Mouse (Mus musculus) ES-E14 (cell line): Measurements from ENCODE around the gene Mgat1. TPM values are rescaled to one million over a fixed set of nuclear protein-coding genes. Genes with fewer than 3 reads are reported as not detected.

Experiments used
- DNase-seq: peaks from one replicate; pipeline ENCODE4 v3.0.0-alpha.2; 2013; ENCODE audit warnings: low read depth, low spot score
- H3K27ac ChIP-seq: 2 replicates; pipeline ENCODE4 v1.5.1; 2012; ENCODE audit warnings: low read depth, mild to moderate bottlenecking, low read length, moderate library complexity, mixed read lengths; ENCODE audit not compliant: poor library complexity, insufficient read depth, severe bottlenecking
- H3K36me3 ChIP-seq: 2 replicates; pipeline ENCODE4 v1.6.1; 2012; ENCODE audit warnings: mild to moderate bottlenecking, low read length, moderate library complexity, mixed read lengths; ENCODE audit not compliant: control insufficient read depth, poor library complexity, insufficient read depth, severe bottlenecking
- H3K4me1 ChIP-seq, 2 experiments: fragments of 150-350 bp in 1 of 2; sonication (generic) in 1 of 2; 2 replicates each; pipeline ENCODE4 v1.6.1; 2012; ENCODE audit warnings: low read length in 2 of 2, mild to moderate bottlenecking in 1 of 2, mixed read lengths in 1 of 2; ENCODE audit not compliant: control insufficient read depth in 2 of 2, insufficient read depth in 2 of 2, poor library complexity in 1 of 2
- H3K4me3 ChIP-seq, 2 experiments: fragments of 150-350 bp in 1 of 2; sonication (generic) in 1 of 2; 2 replicates each; pipeline ENCODE4 v1.5.1; 2012; ENCODE audit warnings: low read length in 2 of 2, low read depth in 1 of 2, mild to moderate bottlenecking in 1 of 2, mixed read lengths in 1 of 2; ENCODE audit not compliant: insufficient read depth in 1 of 2, poor library complexity in 1 of 2, severe bottlenecking in 1 of 2
- H3K9ac ChIP-seq: 2 replicates; pipeline ENCODE4 v1.6.1; 2012; ENCODE audit warnings: low read depth, mild to moderate bottlenecking, low read length, mixed read lengths; ENCODE audit not compliant: poor library complexity, insufficient read depth, severe bottlenecking
- H3K9me3 ChIP-seq: fragments of 150-350 bp; sonication (generic); 2 replicates; pipeline ENCODE4 v1.6.1; 2012; ENCODE audit warnings: low read depth, mild to moderate bottlenecking, low read length; ENCODE audit not compliant: control insufficient read depth, insufficient read depth
- CHD2 ChIP-seq: IDR thresholded peaks from 2 replicates; pipeline ENCODE4 v1.6.1; 2014; ENCODE audit warnings: mild to moderate bottlenecking, low read depth, low read length, inconsistent platforms
- HCFC1 ChIP-seq: IDR thresholded peaks from 2 replicates; pipeline ENCODE4 v1.6.1; 2012; ENCODE audit warnings: low read length, inconsistent platforms, borderline replicate concordance; ENCODE audit not compliant: insufficient read depth
- MAFK ChIP-seq: IDR thresholded peaks from 2 replicates; pipeline ENCODE4 v1.6.1; 2014; ENCODE audit warnings: mild to moderate bottlenecking, low read depth, low read length, inconsistent platforms; ENCODE audit not compliant: insufficient read depth
- ZC3H11A ChIP-seq: IDR thresholded peaks from 2 replicates; pipeline ENCODE4 v1.6.1; 2012; ENCODE audit warnings: low read depth, mild to moderate bottlenecking, inconsistent platforms, low read length, borderline replicate concordance
- ZNF384 ChIP-seq: IDR thresholded peaks from 2 replicates; pipeline ENCODE4 v1.6.1; 2012; ENCODE audit warnings: low read depth, low read length, inconsistent platforms
- in situ Hi-C, 2 experiments: fragments of 600-800 bp; cut with MboI; formaldehyde crosslinking; loops; one replicate each; pipeline ENCODE4 v1.15.1; 2025; ENCODE audit warnings: low sequenced_read_pairs in 2 of 2, inconsistent platforms in 1 of 2; ENCODE audit not compliant: unreplicated experiment in 2 of 2
- total RNA-seq: library from RNA; depleted of rRNA; stranded (reverse); fragments of 300-350 nt; gene quantifications from 2 replicates; pipeline ENCODE4 v1.2.3, GENCODE M21; 2012

Gene Mgat1
- total RNA-seq, 1 experiment, result 43.1 TPM

GRCm38 (mm10) chr11:49249811-49250421, 5.9 kb downstream of the Mgat1 start:
- TF ChIP-seq ZC3H11A (no peak), MAFK (no peak), ZNF384 (no peak), CHD2 (no peak), HCFC1 (no peak)
- H3K27ac ChIP-seq, result no peak overlapping the region
- in situ Hi-C loops, result loop anchor here in 1 of 2 experiments (25.0 kb wide), 1 partner anchor 388 kb away; the partner anchor contains the start of gene Irgm1
- peak overlapping the region; percentile 81; the same call in 1 of the 2 replicates for H3K9ac ChIP-seq
- H3K4me1 ChIP-seq, result peaks cover 4 to 11% of the 10 kb centered on the region in 2 experiments
- H3K4me3 ChIP-seq, result peak overlapping the region; percentile 73 to 75
- no peak for DNase-seq
- H3K9me3 ChIP-seq, result no peaks in the 10 kb centered on the region
- H3K36me3 ChIP-seq, result peaks cover 2% of the 10 kb centered on the region; the same call in 1 of the 2 replicates

GRCm38 (mm10) chr11:49250422-49251379, 6.7 kb downstream of the Mgat1 start:
- Histone ChIP-seq H3K4me1 (peaks cover 4 to 9% of the 10 kb centered on the region in 2 experiments), H3K9ac (peak overlapping the region; percentile 81), H3K27ac (no peak overlapping the region), H3K9me3 (no peaks in the 10 kb centered on the region), H3K4me3 (peak overlapping the region; percentile 73 to 75), H3K36me3 (peaks cover 2% of the 10 kb centered on the region; the same call in 1 of the 2 replicates)
- TF ChIP-seq HCFC1 (no peak), ZNF384 (no peak), MAFK (no peak), CHD2 (no peak), ZC3H11A (no peak)
- in situ Hi-C loops, result loop anchor here in 1 of 2 experiments (25.0 kb wide), 1 partner anchor 388 kb away; the partner anchor contains the start of gene Irgm1
- DNase-seq, result no peak

- no peak for DNase-seq
- H3K27ac ChIP-seq, result no peak overlapping the region
Observed at GRCm38 (mm10) chr11:49251380-49251761, 7.4 kb downstream of the Mgat1 start.

GRCm38 (mm10) chr11:49252048-49252447, 8.1 kb downstream of the Mgat1 start:
- Histone ChIP-seq H3K9me3 (no peaks in the 10 kb centered on the region), H3K9ac (no peak overlapping the region), H3K36me3 (peaks cover 2% of the 10 kb centered on the region; the same call in 1 of the 2 replicates), H3K27ac (no peak overlapping the region), H3K4me1 (peaks cover 2 to 8% of the 10 kb centered on the region in 2 experiments), H3K4me3 (no peak overlapping the region)
- in situ Hi-C loops, result loop anchor here in 1 of 2 experiments (25.0 kb wide), 1 partner anchor 390 kb away; the partner anchor contains the start of gene Irgm1
- DNase-seq, result no peak
- TF ChIP-seq HCFC1 (no peak), MAFK (no peak), CHD2 (no peak), ZC3H11A (no peak), ZNF384 (no peak)

More at GRCm38 (mm10) chr11:49251380-49251761, 7.4 kb downstream of the Mgat1 start:
- TF ChIP-seq ZNF384 (no peak), HCFC1 (no peak), MAFK (no peak), CHD2 (no peak), ZC3H11A (no peak)
- Histone ChIP-seq H3K4me3 (no peak overlapping the region), H3K4me1 (peaks cover 2 to 9% of the 10 kb centered on the region in 2 experiments), H3K36me3 (peaks cover 2% of the 10 kb centered on the region; the same call in 1 of the 2 replicates), H3K9me3 (no peaks in the 10 kb centered on the region), H3K9ac (no peak overlapping the region)
- in situ Hi-C loops, result loop anchor here in 1 of 2 experiments (25.0 kb wide), 1 partner anchor 389 kb away; the partner anchor contains the start of gene Irgm1
